Mouse (Mus musculus) embryonic facial prominence, embryonic 13.5 days (tissue): Measurements from ENCODE around the gene Ncor2. TPM values are rescaled to one million over a fixed set of nuclear protein-coding genes. Genes with fewer than 3 reads are reported as not detected.
A peak's percentile ranks its signal among the peaks of the same experiment; 100 is the strongest.
"Not testable (repeated sequence)": the region's sequence is repeated elsewhere in the genome, so short reads cannot be mapped to it uniquely, and the experiment has no call there.

ENCODE experiments used
- ATAC-seq: fragments of 200-750 bp; cut with Nextera tagmentation; 2 replicates; pipeline ENCODE4 v1.8.0; 2017; ENCODE audit warnings: low read depth; ENCODE audit not compliant: insufficient number of reproducible peaks, insufficient read depth, low FRiP score, low TSS enrichment
- H3K27ac ChIP-seq: fragments of 300-500 bp; sonication (generic); 2 replicates; pipeline ENCODE4 v1.5.1; 2015; ENCODE audit warnings: moderate library complexity, mild to moderate bottlenecking, inconsistent platforms
- H3K27me3 ChIP-seq: fragments of 300-500 bp; sonication (generic); 2 replicates; pipeline ENCODE4 v1.6.1; 2015; ENCODE audit warnings: mild to moderate bottlenecking, inconsistent platforms
- H3K36me3 ChIP-seq: fragments of 300-500 bp; sonication (generic); 2 replicates; pipeline ENCODE4 v1.6.1; 2015; ENCODE audit warnings: mild to moderate bottlenecking, inconsistent platforms
- H3K4me1 ChIP-seq: fragments of 300-500 bp; sonication (generic); 2 replicates; pipeline ENCODE4 v1.6.1; 2015; ENCODE audit warnings: inconsistent platforms
- H3K4me2 ChIP-seq: fragments of 300-500 bp; sonication (generic); 2 replicates; pipeline ENCODE4 v1.6.1; 2015; ENCODE audit warnings: moderate library complexity, mild to moderate bottlenecking, inconsistent platforms
- H3K4me3 ChIP-seq: fragments of 300-500 bp; sonication (generic); 2 replicates; pipeline ENCODE4 v1.5.1; 2015; ENCODE audit warnings: mild to moderate bottlenecking, inconsistent platforms
- H3K9ac ChIP-seq: fragments of 300-500 bp; sonication (generic); 2 replicates; pipeline ENCODE4 v1.6.1; 2015; ENCODE audit warnings: mild to moderate bottlenecking, inconsistent platforms
- H3K9me3 ChIP-seq: fragments of 300-500 bp; sonication (generic); 2 replicates; pipeline ENCODE4 v1.6.1; 2016; ENCODE audit warnings: inconsistent platforms
- WGBS: fragments of 180-500 bp; shearing (Covaris S2); methylation state at CpG from one replicate; pipeline ENCODE4 v1.1.7; 2015; ENCODE audit warnings: mixed read lengths; 5-methylcytosine and 5-hydroxymethylcytosine counted together
- polyA plus RNA-seq: library from polyadenylated mRNA; unstranded; fragments of >200 nt; fragmentation: Nextera tagmentation; extraction: Ambion mirVana; gene quantifications from 2 replicates; pipeline ENCODE4 v1.2.1, GENCODE M21; 2015

The Ncor2 gene
- polyA plus RNA-seq, 1 experiment from 2014 or later = 36.2 TPM

GRCm38 (mm10) chr5:125204910-125205309, 25.9 kb upstream of the Ncor2 start:
- H3K27ac ChIP-seq, H3K27me3 ChIP-seq, H3K9ac ChIP-seq, H3K9me3 ChIP-seq, H3K4me2 ChIP-seq, H3K4me3 ChIP-seq, H3K36me3 ChIP-seq, ATAC-seq: not testable (repeated sequence)
- peaks cover 19% of the 10 kb centered on the region for H3K4me1 ChIP-seq
- 87% methylated on average over 3 of the region's 3 CpGs for WGBS

GRCm38 (mm10) chr5:125204199-125204815, 25.3 kb upstream of the Ncor2 start:
- no peaks in the 10 kb centered on the region for H3K27me3 ChIP-seq
- peaks cover 19% of the 10 kb centered on the region for H3K4me1 ChIP-seq
- H3K9me3 ChIP-seq = no peaks in the 10 kb centered on the region
- H3K4me2 ChIP-seq = no peak overlapping the region
- no peaks in the 10 kb centered on the region for H3K36me3 ChIP-seq
- H3K9ac ChIP-seq = no peak overlapping the region
- H3K4me3 ChIP-seq = no peak overlapping the region
- H3K27ac ChIP-seq = no peak overlapping the region
- no peak for ATAC-seq
- WGBS = 83% methylated on average over 11 of the region's 11 CpGs

- peak overlapping the region; percentile 18; the same call in 1 of the 2 replicates for H3K27ac ChIP-seq
- 0 out of 2 replicates have a peak overlapping the region, but pooled peaks have one; percentile 7 for H3K9ac ChIP-seq
- no peaks in the 10 kb centered on the region for H3K27me3 ChIP-seq
- no peaks in the 10 kb centered on the region for H3K36me3 ChIP-seq
- H3K4me1 ChIP-seq = peaks cover 19% of the 10 kb centered on the region
- H3K4me3 ChIP-seq = no peak overlapping the region
- 66% methylated on average over 11 of the region's 11 CpGs for WGBS
- ATAC-seq = no peak
- H3K9me3 ChIP-seq = no peaks in the 10 kb centered on the region
- no peak overlapping the region for H3K4me2 ChIP-seq
Measured at GRCm38 (mm10) chr5:125203759-125204158, 24.7 kb upstream of the Ncor2 start.

- no peaks in the 10 kb centered on the region for H3K27me3 ChIP-seq
- H3K4me1 ChIP-seq = peaks cover 19% of the 10 kb centered on the region
- H3K27ac ChIP-seq = 0 out of 2 replicates have a peak overlapping the region, but pooled peaks have one; percentile 18
- no peak overlapping the region for H3K4me2 ChIP-seq
- WGBS = 19% methylated on average over 7 of the region's 7 CpGs
- H3K4me3 ChIP-seq = no peak overlapping the region
- no peaks in the 10 kb centered on the region for H3K9me3 ChIP-seq
- peak; percentile 59 for ATAC-seq
- no peaks in the 10 kb centered on the region for H3K36me3 ChIP-seq
- H3K9ac ChIP-seq = 0 out of 2 replicates have a peak overlapping the region, but pooled peaks have one; percentile 40
Measured at GRCm38 (mm10) chr5:125203099-125203498, 24.1 kb upstream of the Ncor2 start.

DNA sequence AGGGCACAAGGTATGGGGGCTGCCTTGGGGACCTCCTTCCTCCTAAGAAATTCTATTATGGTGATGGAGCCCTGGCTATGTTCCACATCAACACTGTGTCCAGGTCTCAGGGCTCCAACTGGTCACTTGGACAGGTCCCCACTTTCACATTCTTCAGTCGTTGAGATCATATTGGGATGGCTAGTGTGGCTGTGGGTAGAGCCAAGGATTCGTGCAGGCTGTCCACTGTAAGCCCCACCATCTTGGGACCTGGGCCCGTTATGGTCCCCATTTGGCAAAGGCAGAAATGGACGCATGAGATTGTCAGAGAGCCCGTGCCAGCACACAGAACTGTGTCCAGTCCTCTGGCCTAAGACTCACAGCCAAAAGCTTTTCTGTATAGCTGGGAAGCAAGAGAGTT, 23.1 kb upstream of the Ncor2 start:
- 85% methylated on average over 5 of the region's 5 CpGs for WGBS
- Histone ChIP-seq H3K27me3 (no peaks in the 10 kb centered on the region), H3K27ac (no peak overlapping the region)

GRCm38 (mm10) chr5:125199086-125199485, 20.1 kb upstream of the Ncor2 start:
- H3K27ac ChIP-seq = no peak overlapping the region
- WGBS = 90% methylated on average over 6 of the region's 6 CpGs
- H3K9me3 ChIP-seq = no peaks in the 10 kb centered on the region
- no peaks in the 10 kb centered on the region for H3K36me3 ChIP-seq
- ATAC-seq = no peak
- peaks cover 20% of the 10 kb centered on the region for H3K4me1 ChIP-seq
- H3K9ac ChIP-seq = no peak overlapping the region
- H3K4me2 ChIP-seq = no peak overlapping the region
- no peak overlapping the region for H3K4me3 ChIP-seq
- H3K27me3 ChIP-seq = no peaks in the 10 kb centered on the region

More for the DNA sequence above, 23.1 kb upstream of the Ncor2 start:
- Histone ChIP-seq H3K4me3 (no peak overlapping the region), H3K9me3 (no peaks in the 10 kb centered on the region), H3K9ac (no peak overlapping the region), H3K4me2 (no peak overlapping the region), H3K36me3 (no peaks in the 10 kb centered on the region), H3K4me1 (peaks cover 18% of the 10 kb centered on the region)
- no peak for ATAC-seq

DNA sequence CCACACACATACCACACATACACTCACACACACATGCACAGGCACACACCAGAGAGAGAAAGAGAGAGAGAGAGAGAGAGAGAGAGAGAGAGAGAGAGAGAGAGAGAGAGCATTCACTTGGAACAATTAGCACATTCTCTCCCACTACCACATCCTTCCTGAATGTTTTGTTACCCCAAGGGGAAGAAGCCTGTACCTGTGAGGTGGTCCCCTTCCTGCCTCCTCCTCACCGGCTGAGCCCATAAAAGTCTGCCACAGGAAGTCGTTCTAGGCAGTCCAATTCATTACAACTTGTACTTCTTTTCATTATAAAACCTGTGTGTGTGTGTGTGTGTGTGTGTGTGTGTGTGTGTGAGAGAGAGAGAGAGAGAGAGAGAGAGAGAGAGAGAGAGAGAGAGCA, 18.3 kb upstream of the Ncor2 start:
- H3K9me3 ChIP-seq, H3K36me3 ChIP-seq, H3K9ac ChIP-seq, ATAC-seq, H3K27me3 ChIP-seq, H3K4me2 ChIP-seq, H3K4me1 ChIP-seq, H3K4me3 ChIP-seq, H3K27ac ChIP-seq: not testable (repeated sequence)
- 34% methylated on average over 2 of the region's 2 CpGs for WGBS

DNA sequence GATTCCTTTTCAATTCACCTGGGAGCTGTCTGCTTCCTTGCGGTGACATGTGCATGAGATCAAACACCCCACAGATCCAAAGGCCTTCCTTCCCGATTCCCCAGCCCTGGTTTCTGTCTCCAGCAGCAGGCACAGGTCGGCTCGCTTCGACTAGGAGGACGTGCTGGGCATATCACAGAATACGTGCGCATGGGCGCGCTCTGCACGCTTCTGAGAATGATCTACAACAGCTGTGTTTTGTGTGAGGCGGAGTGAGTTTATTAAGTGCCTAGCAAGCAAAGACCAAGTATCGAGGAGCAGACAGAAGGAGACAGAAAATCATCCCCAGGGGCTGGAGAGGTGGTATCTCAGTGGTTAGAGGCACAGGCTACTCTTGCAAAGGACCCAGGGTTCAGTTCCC, 17.0 kb upstream of the Ncor2 start:
- Histone ChIP-seq H3K27ac (no peak overlapping the region), H3K9ac (no peak overlapping the region), H3K4me3 (no peak overlapping the region), H3K27me3 (no peaks in the 10 kb centered on the region), H3K9me3 (no peaks in the 10 kb centered on the region), H3K36me3 (no peaks in the 10 kb centered on the region), H3K4me2 (no peak overlapping the region), H3K4me1 (peaks cover 11% of the 10 kb centered on the region)
- WGBS = 51% methylated on average over 13 of the region's 13 CpGs
- no peak for ATAC-seq

DNA sequence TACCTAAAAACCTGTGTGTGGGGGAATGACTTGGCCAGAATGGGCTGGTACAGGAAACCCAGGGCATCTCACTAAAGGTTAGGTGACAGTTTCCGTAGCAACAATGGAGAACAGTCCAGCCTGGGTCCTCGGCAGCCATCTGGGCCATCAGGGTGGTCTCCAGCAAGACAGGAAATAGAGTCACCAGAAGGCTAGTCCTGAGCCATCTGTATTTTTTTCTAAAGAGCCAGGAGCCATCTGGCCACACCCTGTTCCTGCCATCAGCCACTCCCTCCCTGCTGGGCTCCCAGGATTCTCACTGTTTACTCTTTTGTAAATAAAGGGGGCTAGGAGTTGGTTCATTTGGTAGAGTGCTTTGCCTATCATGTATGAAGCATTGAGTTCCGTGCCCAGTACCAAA, 16.1 kb upstream of the Ncor2 start:
- H3K4me2 ChIP-seq = no peak overlapping the region
- WGBS = 45% methylated on average over 3 of the region's 3 CpGs
- peaks cover 11% of the 10 kb centered on the region for H3K4me1 ChIP-seq
- H3K4me3 ChIP-seq = no peak overlapping the region
- ATAC-seq = no peak
- H3K9me3 ChIP-seq = no peaks in the 10 kb centered on the region
- no peak overlapping the region for H3K27ac ChIP-seq
- no peaks in the 10 kb centered on the region for H3K36me3 ChIP-seq
- no peak overlapping the region for H3K9ac ChIP-seq
- no peaks in the 10 kb centered on the region for H3K27me3 ChIP-seq

GRCm38 (mm10) chr5:125193478-125194439, 14.7 kb upstream of the Ncor2 start:
- no peak overlapping the region for H3K9ac ChIP-seq
- no peak overlapping the region for H3K4me2 ChIP-seq
- no peak overlapping the region for H3K4me3 ChIP-seq
- H3K27ac ChIP-seq = no peak overlapping the region
- no peaks in the 10 kb centered on the region for H3K27me3 ChIP-seq
- H3K9me3 ChIP-seq = no peaks in the 10 kb centered on the region
- H3K36me3 ChIP-seq = no peaks in the 10 kb centered on the region
- WGBS = 64% methylated on average over 25 of the region's 25 CpGs
- peaks cover 19% of the 10 kb centered on the region for H3K4me1 ChIP-seq
- ATAC-seq = no peak

- no peaks in the 10 kb centered on the region for H3K9me3 ChIP-seq
- 49% methylated on average over 9 of the region's 9 CpGs for WGBS
- no peak overlapping the region for H3K4me2 ChIP-seq
- no peak overlapping the region for H3K9ac ChIP-seq
- peaks cover 21% of the 10 kb centered on the region for H3K4me1 ChIP-seq
- H3K36me3 ChIP-seq = no peaks in the 10 kb centered on the region
- H3K27ac ChIP-seq = no peak overlapping the region
- ATAC-seq = no peak
- no peaks in the 10 kb centered on the region for H3K27me3 ChIP-seq
- no peak overlapping the region for H3K4me3 ChIP-seq
Measured at GRCm38 (mm10) chr5:125191608-125192007, 12.6 kb upstream of the Ncor2 start.
